Mouse (Mus musculus): ENCODE measurements around the gene D330020A13Rik.

DNA sequence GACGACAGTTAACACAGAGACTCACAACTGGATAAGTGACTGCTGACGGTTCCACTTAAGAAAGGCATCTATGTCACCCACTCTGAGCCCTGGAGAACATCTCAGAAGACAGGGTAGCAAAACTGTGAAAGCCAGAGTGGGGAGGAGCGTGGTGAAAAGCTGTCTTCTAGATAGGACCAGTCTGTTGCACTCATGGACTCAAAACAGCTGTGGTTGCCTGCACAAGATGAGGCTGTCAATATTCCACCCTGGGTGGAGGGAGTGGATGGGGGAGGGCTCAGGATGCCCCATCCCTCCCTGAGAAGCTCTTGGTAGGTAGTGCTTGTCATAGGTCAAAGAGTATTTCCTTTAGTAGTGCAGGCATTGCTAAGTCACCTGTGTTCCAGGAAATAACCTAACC, 15.6 kb downstream of the D330020A13Rik start:
- TF ChIP-seq CTCF (IDR thresholded peaks at IDR 0.05; ENCODE audit: low read depth) = no peak
- no peak for TF ChIP-seq EP300 (optimal IDR thresholded peaks at IDR 0.05)
